Comparison of ENCODE assay signal across 8 mouse cellular contexts in genomic region chr11:103141944-103142255, GRCm38 (mm10). TPM values are rescaled to one million over a fixed set of nuclear protein-coding genes. Genes with fewer than 3 reads are reported as not detected.
A peak's percentile ranks its signal among the peaks of the same experiment; 100 is the strongest.
DNase-seq lines count a peak whose midpoint lies in the region; ATAC-seq and TF ChIP-seq lines count a peak whose summit lies in the region.

No protein-coding gene starts in this region.

- WGBS in lung, embryonic 15.5 days, result 27% methylated on average over 1 of the region's 1 CpGs
- 8% methylated on average over 1 of the region's 1 CpGs for WGBS in kidney, adult 2 months
- WGBS in midbrain, embryonic 12.5 days, result 33% methylated on average over 1 of the region's 1 CpGs

- H3K9me3 ChIP-seq in lung, embryonic 15.5 days, result no peaks in the 10 kb centered on the region
- no peaks in the 10 kb centered on the region for H3K9me3 ChIP-seq in midbrain, embryonic 12.5 days

- TF ChIP-seq POLR2A in embryonic fibroblast, embryonic 13.5 days (IDR thresholded peaks at IDR 0.05; ENCODE audit: low read depth, low read length), result no peak
- TF ChIP-seq POLR2A in kidney, adult 2 months (IDR thresholded peaks at IDR 0.05; ENCODE audit: low read depth, low read length), result no peak

- no peak for TF ChIP-seq CTCF in embryonic fibroblast, embryonic 13.5 days (IDR thresholded peaks at IDR 0.05; ENCODE audit: borderline replicate concordance, insufficient read depth, low read length)
- no peak for TF ChIP-seq CTCF in kidney, adult 2 months (conservative IDR thresholded peaks at IDR 0.05; ENCODE audit: insufficient read depth, insufficient read length, low read depth, low read length)

- H3K9ac ChIP-seq in lung, embryonic 15.5 days, result no peak overlapping the region; the same call in 1 of the 2 replicates
- no peak overlapping the region for H3K9ac ChIP-seq in midbrain, embryonic 12.5 days (replicated peaks)

- H3K36me3 ChIP-seq in lung, embryonic 15.5 days, result 0 out of 2 replicates have a peak, but pooled peaks cover 3% of the 10 kb centered on the region
- no peaks in the 10 kb centered on the region for H3K36me3 ChIP-seq in kidney, adult 2 months (ENCODE audit: control insufficient read depth, insufficient read depth, low read length)
- 0 out of 2 replicates have a peak, but pooled peaks cover 12% of the 10 kb centered on the region for H3K36me3 ChIP-seq in midbrain, embryonic 12.5 days

- DNase-seq in lung, postnatal 14 days, result no peak
- peak; percentile 58 for DNase-seq in kidney, adult 2 months
- no peak for DNase-seq in retina, embryonic 14.5 days (ENCODE audit: low spot score)
- no peak for DNase-seq in right cerebral cortex, postnatal 25 days

- peak overlapping the region; percentile 88 for H3K27ac ChIP-seq in lung, embryonic 15.5 days
- H3K27ac ChIP-seq in embryonic fibroblast, embryonic 13.5 days (ENCODE audit: insufficient read depth, low read length), result peak overlapping the region; percentile 84
- H3K27ac ChIP-seq in kidney, adult 2 months (ENCODE audit: insufficient read depth, low read depth, low read length), result peak overlapping the region; percentile 94
- H3K27ac ChIP-seq in midbrain, embryonic 12.5 days (replicated peaks), result 0 out of 2 replicates have a peak overlapping the region, but pooled peaks have one; percentile 10

- H3K4me2 ChIP-seq in lung, embryonic 15.5 days, result peak overlapping the region; percentile 45; the same call in 1 of the 2 replicates
- no peak overlapping the region for H3K4me2 ChIP-seq in midbrain, embryonic 12.5 days (replicated peaks)

- no peak overlapping the region for H3K4me3 ChIP-seq in lung, embryonic 15.5 days
- H3K4me3 ChIP-seq in embryonic fibroblast, embryonic 13.5 days (ENCODE audit: insufficient read depth, low read length), result no peak overlapping the region
- no peak overlapping the region for H3K4me3 ChIP-seq in kidney, adult 2 months (ENCODE audit: insufficient read depth, low read depth, low read length)
- H3K4me3 ChIP-seq in midbrain, embryonic 12.5 days, result no peak overlapping the region

- peak; percentile 36; the same call in 1 of the 2 replicates for ATAC-seq in lung, embryonic 15.5 days (ENCODE audit: borderline replicate concordance, extremely low read depth, low FRiP score, low TSS enrichment)
- no peak for ATAC-seq in midbrain, embryonic 12.5 days (ENCODE audit: low FRiP score, low read depth)
- no peak for ATAC-seq in cerebellum, adult (ENCODE audit: insufficient number of reproducible peaks, low FRiP score, low TSS enrichment)

- H3K4me1 ChIP-seq in lung, embryonic 15.5 days, result peaks cover 40% of the 10 kb centered on the region
- peaks cover 15% of the 10 kb centered on the region for H3K4me1 ChIP-seq in embryonic fibroblast, embryonic 13.5 days (ENCODE audit: control insufficient read depth, insufficient read depth, low read length)
- H3K4me1 ChIP-seq in kidney, adult 2 months (ENCODE audit: control insufficient read depth, insufficient read depth, low read length), result peaks cover 24% of the 10 kb centered on the region
- peaks cover 24% of the 10 kb centered on the region for H3K4me1 ChIP-seq in midbrain, embryonic 12.5 days

- H3K27me3 ChIP-seq in lung, embryonic 15.5 days, result no peaks in the 10 kb centered on the region
- H3K27me3 ChIP-seq in kidney, adult 2 months (replicated peaks; ENCODE audit: control insufficient read depth, insufficient read depth, low read length), result no peaks in the 10 kb centered on the region
- no peaks in the 10 kb centered on the region for H3K27me3 ChIP-seq in midbrain, embryonic 12.5 days

RNA-seq across cellular contexts. Expression of gene Hexim2, which starts 9.7 kb away (rescaled TPM):
- 8.3 and 9.6 TPM in 2 replicates for polyA plus RNA-seq in lung, embryonic 15.5 days (2015; fragmentation: Nextera tagmentation; extraction: Ambion mirVana)
- polyA plus RNA-seq in embryonic fibroblast, embryonic 13.5 days (2011; ENCODE audit: insufficient read length, low read depth, missing spikeins), result 2.3 and 3.1 TPM in 2 replicates
- polyA plus RNA-seq in kidney, adult 2 months (2012; rRNA removed), result 3.8 and 4.0 TPM in 2 replicates
- 9.7 and 10.5 TPM in 2 replicates for polyA plus RNA-seq in midbrain, embryonic 12.5 days (2016; fragmentation: Nextera tagmentation; extraction: Ambion mirVana)

RNA-seq across cellular contexts. Expression of gene Hexim1, which starts 25.9 kb away (rescaled TPM):
- 4.4 and 4.5 TPM in 2 replicates for polyA plus RNA-seq in lung, embryonic 15.5 days (2015; fragmentation: Nextera tagmentation; extraction: Ambion mirVana)
- polyA plus RNA-seq in embryonic fibroblast, embryonic 13.5 days (2011; ENCODE audit: insufficient read length, low read depth, missing spikeins), result 16.8 and 19.0 TPM in 2 replicates
- polyA plus RNA-seq in kidney, adult 2 months (2012; rRNA removed), result 24.9 and 26.4 TPM in 2 replicates
- 2.6 and 3.1 TPM in 2 replicates for polyA plus RNA-seq in midbrain, embryonic 12.5 days (2016; fragmentation: Nextera tagmentation; extraction: Ambion mirVana)

RNA-seq across cellular contexts. Expression of gene Fmnl1, which starts 29.0 kb away (rescaled TPM):
- 2.7 and 3.7 TPM in 2 replicates for polyA plus RNA-seq in lung, embryonic 15.5 days (2015; fragmentation: Nextera tagmentation; extraction: Ambion mirVana)
- 1.1 TPM in 1 of 2 replicates, not detected in the other for polyA plus RNA-seq in embryonic fibroblast, embryonic 13.5 days (2011; ENCODE audit: insufficient read length, low read depth, missing spikeins)
- 32.7 and 35.5 TPM in 2 replicates for polyA plus RNA-seq in kidney, adult 2 months (2012; rRNA removed)
- 1.3 and 1.8 TPM in 2 replicates for polyA plus RNA-seq in midbrain, embryonic 12.5 days (2016; fragmentation: Nextera tagmentation; extraction: Ambion mirVana)

RNA-seq across cellular contexts. Expression of gene Acbd4, which starts 40.4 kb away (rescaled TPM):
- polyA plus RNA-seq in lung, embryonic 15.5 days (2015; fragmentation: Nextera tagmentation; extraction: Ambion mirVana), result 15.7 and 18.3 TPM in 2 replicates
- polyA plus RNA-seq in embryonic fibroblast, embryonic 13.5 days (2011; ENCODE audit: insufficient read length, low read depth, missing spikeins), result 23.3 and 24.3 TPM in 2 replicates
- 119 and 130 TPM in 2 replicates for polyA plus RNA-seq in kidney, adult 2 months (2012; rRNA removed)
- 7.5 and 8.4 TPM in 2 replicates for polyA plus RNA-seq in midbrain, embryonic 12.5 days (2016; fragmentation: Nextera tagmentation; extraction: Ambion mirVana)

RNA-seq across cellular contexts. Expression of gene Plcd3, which starts 40.4 kb away (rescaled TPM):
- 2.5 and 3.6 TPM in 2 replicates for polyA plus RNA-seq in lung, embryonic 15.5 days (2015; fragmentation: Nextera tagmentation; extraction: Ambion mirVana)
- 5.6 and 7.1 TPM in 2 replicates for polyA plus RNA-seq in embryonic fibroblast, embryonic 13.5 days (2011; ENCODE audit: insufficient read length, low read depth, missing spikeins)
- 14.9 and 18.1 TPM in 2 replicates for polyA plus RNA-seq in kidney, adult 2 months (2012; rRNA removed)
- polyA plus RNA-seq in midbrain, embryonic 12.5 days (2016; fragmentation: Nextera tagmentation; extraction: Ambion mirVana), result 0.79 and 1.1 TPM in 2 replicates

Comparison
In these comparisons a context has a peak if more than half of its experiments do, and no peak if none do; other contexts are left out.
1. H3K27ac ChIP-seq: peak in every context shown above with its lines; median percentile 94 in kidney, adult 2 months; 88 in lung, embryonic 15.5 days; 84 in embryonic fibroblast, embryonic 13.5 days; 10 in midbrain, embryonic 12.5 days.